Mouse (Mus musculus): ENCODE measurements around the gene Pdcd1. TPM values are rescaled to one million over a fixed set of nuclear protein-coding genes. Genes with fewer than 3 reads are reported as not detected.
"Not testable (repeated sequence)": the region's sequence is repeated elsewhere in the genome, so short reads cannot be mapped to it uniquely, and the experiment has no call there.

Pdcd1 gene
- total RNA-seq (2021) = under 1 TPM in 1 of 2 experiments, not detected in 1; 0.15 TPM

- DNase-seq (ENCODE audit: low spot score in 2 of 2) = no peak
- intact Hi-C loops (cut with DNase I) = no loop called here
Measured at GRCm38 (mm10) chr1:94052373-94052772, at the start of gene Pdcd1. TSS of gene Pdcd1 (minus strand) at chr1:94052553.

- intact Hi-C loops (cut with DNase I) = no loop called here
- no peak for DNase-seq (ENCODE audit: low spot score in 2 of 2)
Measured at GRCm38 (mm10) chr1:94091788-94092187, 39.4 kb upstream of the Pdcd1 start.

GRCm38 (mm10) chr1:94086311-94086898 is 34.1 kb upstream of the Pdcd1 start:
- intact Hi-C loops (cut with DNase I) = no loop called here
- DNase-seq (ENCODE audit: low spot score in 2 of 2) = no peak

GRCm38 (mm10) chr1:94085324-94086105 is 33.2 kb upstream of the Pdcd1 start:
- intact Hi-C loops (cut with DNase I) = no loop called here
- no peak for DNase-seq (ENCODE audit: low spot score in 2 of 2)

- intact Hi-C loops (cut with DNase I) = no loop called here
- DNase-seq (ENCODE audit: low spot score in 2 of 2) = no peak
Measured at GRCm38 (mm10) chr1:94081761-94082160, 29.4 kb upstream of the Pdcd1 start.

- intact Hi-C loops (cut with DNase I) = no loop called here
- DNase-seq (ENCODE audit: low spot score in 2 of 2) = no peak
Measured at GRCm38 (mm10) chr1:94081191-94081590, 28.8 kb upstream of the Pdcd1 start.

GRCm38 (mm10) chr1:94080718-94081117 is 28.4 kb upstream of the Pdcd1 start:
- no peak for DNase-seq (ENCODE audit: low spot score in 2 of 2)
- intact Hi-C loops (cut with DNase I) = no loop called here

- DNase-seq (ENCODE audit: low spot score in 2 of 2) = peak; percentile 79 to 86
- intact Hi-C loops (cut with DNase I) = loop anchor here (2.0 to 10.0 kb wide), 4 partner anchors 44 to 244 kb away; no protein-coding TSS in a partner anchor
Measured at GRCm38 (mm10) chr1:94078835-94079440, 26.6 kb upstream of the Pdcd1 start.

GRCm38 (mm10) chr1:94078314-94078713 is 26.0 kb upstream of the Pdcd1 start:
- no peak for DNase-seq (ENCODE audit: low spot score in 2 of 2)
- intact Hi-C loops (cut with DNase I) = loop anchor here (2.0 to 10.0 kb wide), 4 partner anchors 44 to 244 kb away; no protein-coding TSS in a partner anchor

- no peak for DNase-seq (ENCODE audit: low spot score in 2 of 2)
- intact Hi-C loops (cut with DNase I) = loop anchor here (5.0 to 10.0 kb wide), 3 partner anchors 62 to 242 kb away; no protein-coding TSS in a partner anchor
Measured at GRCm38 (mm10) chr1:94076702-94077101, 24.3 kb upstream of the Pdcd1 start.

GRCm38 (mm10) chr1:94074756-94075155 is 22.4 kb upstream of the Pdcd1 start:
- intact Hi-C loops (cut with DNase I) = loop anchor here (5.0 to 10.0 kb wide), 3 partner anchors 60 to 240 kb away; no protein-coding TSS in a partner anchor
- DNase-seq (ENCODE audit: low spot score in 2 of 2) = no peak

GRCm38 (mm10) chr1:94058281-94058680 is 5.9 kb upstream of the Pdcd1 start:
- intact Hi-C loops (cut with DNase I); DNase-seq (ENCODE audit: low spot score in 2 of 2): not testable (repeated sequence)

GRCm38 (mm10) chr1:94057401-94057800 is 5.0 kb upstream of the Pdcd1 start:
- intact Hi-C loops (cut with DNase I) = no loop called here
- DNase-seq (ENCODE audit: low spot score in 2 of 2) = no peak

GRCm38 (mm10) chr1:94055966-94056365 is 3.6 kb upstream of the Pdcd1 start:
- intact Hi-C loops (cut with DNase I) = no loop called here
- DNase-seq (ENCODE audit: low spot score in 2 of 2) = no peak

- intact Hi-C loops (cut with DNase I) = no loop called here
- no peak for DNase-seq (ENCODE audit: low spot score in 2 of 2)
Measured at GRCm38 (mm10) chr1:94054481-94054880, 2.1 kb upstream of the Pdcd1 start.

GRCm38 (mm10) chr1:94053530-94054216 is 1.3 kb upstream of the Pdcd1 start:
- intact Hi-C loops (cut with DNase I) = no loop called here
- DNase-seq (ENCODE audit: low spot score in 2 of 2) = peak; percentile 74 to 85

GRCm38 (mm10) chr1:94051104-94051503 is 1.2 kb downstream of the Pdcd1 start:
- DNase-seq (ENCODE audit: low spot score in 2 of 2) = no peak
- intact Hi-C loops (cut with DNase I) = no loop called here

- intact Hi-C loops (cut with DNase I) = no loop called here
- no peak for DNase-seq (ENCODE audit: low spot score in 2 of 2)
Measured at GRCm38 (mm10) chr1:94046544-94046943, 5.8 kb downstream of the Pdcd1 start.

GRCm38 (mm10) chr1:94045559-94045958 is 6.8 kb downstream of the Pdcd1 start:
- DNase-seq (ENCODE audit: low spot score in 2 of 2) = no peak
- intact Hi-C loops (cut with DNase I) = no loop called here

- intact Hi-C loops (cut with DNase I) = no loop called here
- DNase-seq (ENCODE audit: low spot score in 2 of 2) = no peak
Measured at GRCm38 (mm10) chr1:94040391-94040790, 12.0 kb downstream of the Pdcd1 start.

All from left cerebral cortex, postnatal 36 days (tissue).